ENCODE assay signal across 25 mouse cellular contexts in genomic region chr19:59630095-59630494, GRCm38 (mm10).
DNase-seq lines count a peak whose midpoint lies in the region; ATAC-seq lines count a peak whose summit lies in the region.
"Had no signal": no experiment of that assay in that cellular context is flagged by ENCODE, and none has a peak within 500 bp of the region (broad histone marks: within the 10 kb centered on the region; RNA-seq: fewer than 3 reads in every experiment).

No protein-coding gene starts in this region.

- ATAC-seq in kidney, embryonic 15.5 days (replicated peaks; ENCODE audit: low FRiP score): peak; percentile 83
- ATAC-seq: CD4-positive, CD25-positive, alpha-beta regulatory T cell, adult 4 months; forebrain, embryonic 13.5 days; forebrain, postnatal 0 days had no signal

- no peak overlapping the region for H3K27ac ChIP-seq in embryonic facial prominence, embryonic 10.5 days (replicated peaks)
- peak overlapping the region; percentile 86 for H3K27ac ChIP-seq in kidney, embryonic 15.5 days
- H3K27ac ChIP-seq: embryonic facial prominence, embryonic 12.5 days; forebrain, embryonic 13.5 days; heart, adult 2 months; heart, embryonic 15.5 days; hindbrain, embryonic 13.5 days had no signal

- DNase-seq in heart, adult 11 months: peak; percentile 59
- no peak for DNase-seq in heart, adult 18-20 months
- peak; percentile 19 for DNase-seq in embryonic facial prominence, embryonic 10.5 days (ENCODE audit: low spot score)
- DNase-seq in kidney, postnatal 14 days: peak; percentile 19
- no peak for DNase-seq in frontal cortex, adult 2 months (ENCODE audit: extremely low spot score in 1 of 2, low spot score in 1 of 2)
- DNase-seq in spleen, postnatal 4 days (ENCODE audit: low spot score in 2 of 2): no peak
- no peak for DNase-seq in left cerebral cortex, adult 18-20 months (ENCODE audit: low spot score in 2 of 2)
- DNase-seq: adrenal gland, adult 8-10 months; adrenal gland, postnatal 36 days; B cell, adult 2 months; cerebellum, adult 2 months; cerebellum, postnatal 10 days; embryo, embryonic 11 days; forebrain, postnatal 0 days; gastrocnemius, postnatal 36 days; heart, adult 2 months; heart, postnatal 14 days had no signal

- peaks cover 16% of the 10 kb centered on the region; the same call in 1 of the 2 replicates for H3K4me1 ChIP-seq in embryonic facial prominence, embryonic 10.5 days
- peaks cover 44% of the 10 kb centered on the region for H3K4me1 ChIP-seq in kidney, embryonic 15.5 days
- H3K4me1 ChIP-seq: embryonic facial prominence, embryonic 12.5 days; heart, embryonic 15.5 days had no signal

- H3K9ac ChIP-seq in kidney, embryonic 15.5 days: no peak overlapping the region
- H3K9ac ChIP-seq: embryonic facial prominence, embryonic 12.5 days; forebrain, embryonic 13.5 days; forebrain, postnatal 0 days; heart, embryonic 15.5 days; hindbrain, embryonic 13.5 days had no signal

- H3K36me3 ChIP-seq in embryonic facial prominence, embryonic 10.5 days (replicated peaks): no peaks in the 10 kb centered on the region
- no peaks in the 10 kb centered on the region for H3K36me3 ChIP-seq in kidney, embryonic 15.5 days
- H3K36me3 ChIP-seq: embryonic facial prominence, embryonic 12.5 days; G1E; heart, embryonic 15.5 days; hindbrain, embryonic 13.5 days had no signal

- H3K9me3 ChIP-seq in embryonic facial prominence, embryonic 10.5 days: no peaks in the 10 kb centered on the region
- no peaks in the 10 kb centered on the region for H3K9me3 ChIP-seq in kidney, embryonic 15.5 days (replicated peaks)
- H3K9me3 ChIP-seq: embryonic facial prominence, embryonic 12.5 days; forebrain, embryonic 13.5 days; G1E; heart, embryonic 15.5 days; hindbrain, embryonic 13.5 days had no signal

- 67% methylated on average over 8 of the region's 8 CpGs for WGBS in embryonic facial prominence, embryonic 10.5 days
- 38% methylated on average over 8 of the region's 8 CpGs for WGBS in kidney, embryonic 15.5 days

- peaks cover 32% of the 10 kb centered on the region for H3K27me3 ChIP-seq in embryonic facial prominence, embryonic 10.5 days (replicated peaks; ENCODE audit: low read depth, poor library complexity, severe bottlenecking)
- no peaks in the 10 kb centered on the region for H3K27me3 ChIP-seq in kidney, embryonic 15.5 days
- H3K27me3 ChIP-seq: heart, embryonic 15.5 days had no signal

- 0 out of 2 replicates have a peak overlapping the region, but pooled peaks have one; percentile 12 for H3K4me2 ChIP-seq in kidney, embryonic 15.5 days
- H3K4me2 ChIP-seq: embryonic facial prominence, embryonic 12.5 days; forebrain, embryonic 13.5 days; heart, embryonic 11.5 days; heart, embryonic 15.5 days; hindbrain, embryonic 13.5 days had no signal

- H3K4me3 ChIP-seq in embryonic facial prominence, embryonic 10.5 days: no peak overlapping the region
- H3K4me3 ChIP-seq in kidney, embryonic 15.5 days (replicated peaks): no peak overlapping the region
- H3K4me3 ChIP-seq: embryonic facial prominence, embryonic 12.5 days; forebrain, embryonic 13.5 days; heart, adult 2 months; heart, embryonic 15.5 days; hindbrain, embryonic 13.5 days had no signal

Comparison
In these comparisons a context has a peak if more than half of its experiments do, and no peak if none do; other contexts are left out.
1. DNase-seq: peak in heart, adult 11 months (single experiment), embryonic facial prominence, embryonic 10.5 days (single experiment) and kidney, postnatal 14 days (single experiment); none in heart, adult 18-20 months (0 of 2), frontal cortex, adult 2 months (0 of 2), spleen, postnatal 4 days (0 of 2) and left cerebral cortex, adult 18-20 months (0 of 2).